Mouse (Mus musculus): ENCODE measurements around the gene Ccdc172. TPM values are rescaled to one million over a fixed set of nuclear protein-coding genes. Genes with fewer than 3 reads are reported as not detected.

The Ccdc172 gene
- total RNA-seq (2014; fragmentation: Nextera tagmentation) (not detected in 2 replicates), total RNA-seq (2017) (not detected in 2 replicates), polyA plus RNA-seq (2012) (not detected in 2 replicates)

GRCm38 (mm10) chr19:58511818-58512217 lies at the start of gene Ccdc172:
Gene Ccdc172, plus strand, starts transcription at chr19:58511993.
- no peaks in the 10 kb centered on the region for H3K4me1 ChIP-seq (ENCODE audit: insufficient read depth, low read depth, low read length)
- ATAC-seq (ENCODE audit: extremely low read depth, insufficient number of reproducible peaks, low FRiP score, poor library complexity, severe bottlenecking) (no peak), DNase-seq (ENCODE audit: low spot score) (no peak)
- peaks cover 11% of the 10 kb centered on the region for H3K9me3 ChIP-seq (replicated peaks)
- H3K36me3 ChIP-seq (replicated peaks): no peaks in the 10 kb centered on the region
- TF ChIP-seq TAL1 (conservative IDR thresholded peaks at IDR 0.05; ENCODE audit: low read depth, low read length): no peak
- TF ChIP-seq GATA1 (IDR thresholded peaks at IDR 0.05; ENCODE audit: borderline replicate concordance, low read length): no peak
- TF ChIP-seq POLR2AphosphoS5 (IDR thresholded peaks at IDR 0.05; ENCODE audit: insufficient replicate concordance, low read depth, low read length): no peak
- no peak for TF ChIP-seq GATA2 (IDR thresholded peaks at IDR 0.05; ENCODE audit: borderline replicate concordance, low read depth, low read length)
- TF ChIP-seq CTCF (IDR thresholded peaks at IDR 0.05; ENCODE audit: low read depth, low read length): no peak
- no peak within 1 kb of the TSS for H3K4me3 ChIP-seq (ENCODE audit: low read depth, low read length)
- H3K27me3 ChIP-seq (ENCODE audit: insufficient read depth, low read length): no peaks in the 10 kb centered on the region

GRCm38 (mm10) chr19:58463755-58464154 lies 48.0 kb upstream of the Ccdc172 start:
- Histone ChIP-seq H3K9me3 (replicated peaks) (peaks cover 16% of the 10 kb centered on the region), H3K4me3 (ENCODE audit: low read depth, low read length) (no peak overlapping the region), H3K27me3 (ENCODE audit: insufficient read depth, low read length) (no peaks in the 10 kb centered on the region), H3K4me1 (ENCODE audit: insufficient read depth, low read depth, low read length) (no peaks in the 10 kb centered on the region), H3K36me3 (replicated peaks) (no peaks in the 10 kb centered on the region)
- ATAC-seq (ENCODE audit: extremely low read depth, insufficient number of reproducible peaks, low FRiP score, poor library complexity, severe bottlenecking): no peak
- no peak for DNase-seq (ENCODE audit: low spot score)
- no peak for TF ChIP-seq GATA2 (IDR thresholded peaks at IDR 0.05; ENCODE audit: borderline replicate concordance, low read depth, low read length)
- TF ChIP-seq TAL1 (conservative IDR thresholded peaks at IDR 0.05; ENCODE audit: low read depth, low read length): no peak
- no peak for TF ChIP-seq GATA1 (IDR thresholded peaks at IDR 0.05; ENCODE audit: borderline replicate concordance, low read length)
- no peak for TF ChIP-seq CTCF (IDR thresholded peaks at IDR 0.05; ENCODE audit: low read depth, low read length)
- TF ChIP-seq POLR2AphosphoS5 (IDR thresholded peaks at IDR 0.05; ENCODE audit: insufficient replicate concordance, low read depth, low read length): no peak

- Histone ChIP-seq H3K27me3 (ENCODE audit: insufficient read depth, low read length) (no peaks in the 10 kb centered on the region), H3K9me3 (replicated peaks) (peaks cover 10% of the 10 kb centered on the region), H3K4me1 (ENCODE audit: insufficient read depth, low read depth, low read length) (no peaks in the 10 kb centered on the region), H3K36me3 (replicated peaks) (no peaks in the 10 kb centered on the region), H3K4me3 (ENCODE audit: low read depth, low read length) (no peak overlapping the region)
- DNase-seq (ENCODE audit: low spot score) (no peak), ATAC-seq (ENCODE audit: extremely low read depth, insufficient number of reproducible peaks, low FRiP score, poor library complexity, severe bottlenecking) (no peak)
- no peak for TF ChIP-seq GATA2 (IDR thresholded peaks at IDR 0.05; ENCODE audit: borderline replicate concordance, low read depth, low read length)
- TF ChIP-seq GATA1 (IDR thresholded peaks at IDR 0.05; ENCODE audit: borderline replicate concordance, low read length): no peak
- no peak for TF ChIP-seq POLR2AphosphoS5 (IDR thresholded peaks at IDR 0.05; ENCODE audit: insufficient replicate concordance, low read depth, low read length)
- no peak for TF ChIP-seq TAL1 (conservative IDR thresholded peaks at IDR 0.05; ENCODE audit: low read depth, low read length)
- no peak for TF ChIP-seq CTCF (IDR thresholded peaks at IDR 0.05; ENCODE audit: low read depth, low read length)
Measured at GRCm38 (mm10) chr19:58468331-58468730, 43.5 kb upstream of the Ccdc172 start.

- no peaks in the 10 kb centered on the region for H3K36me3 ChIP-seq (replicated peaks)
- no peaks in the 10 kb centered on the region for H3K27me3 ChIP-seq (ENCODE audit: insufficient read depth, low read length)
- ATAC-seq (ENCODE audit: extremely low read depth, insufficient number of reproducible peaks, low FRiP score, poor library complexity, severe bottlenecking) (no peak), DNase-seq (ENCODE audit: low spot score) (no peak)
- H3K4me3 ChIP-seq (ENCODE audit: low read depth, low read length): no peak overlapping the region
- peaks cover 10% of the 10 kb centered on the region for H3K9me3 ChIP-seq (replicated peaks)
- TF ChIP-seq CTCF (IDR thresholded peaks at IDR 0.05; ENCODE audit: low read depth, low read length) (no peak), GATA1 (IDR thresholded peaks at IDR 0.05; ENCODE audit: borderline replicate concordance, low read length) (no peak), POLR2AphosphoS5 (IDR thresholded peaks at IDR 0.05; ENCODE audit: insufficient replicate concordance, low read depth, low read length) (no peak), GATA2 (IDR thresholded peaks at IDR 0.05; ENCODE audit: borderline replicate concordance, low read depth, low read length) (no peak)
- no peaks in the 10 kb centered on the region for H3K4me1 ChIP-seq (ENCODE audit: insufficient read depth, low read depth, low read length)
Measured at GRCm38 (mm10) chr19:58469421-58469820, 42.4 kb upstream of the Ccdc172 start.

- no peaks in the 10 kb centered on the region for H3K4me1 ChIP-seq (ENCODE audit: insufficient read depth, low read depth, low read length)
- ATAC-seq (ENCODE audit: extremely low read depth, insufficient number of reproducible peaks, low FRiP score, poor library complexity, severe bottlenecking): no peak
- no peaks in the 10 kb centered on the region for H3K27me3 ChIP-seq (ENCODE audit: insufficient read depth, low read length)
- H3K36me3 ChIP-seq (replicated peaks): no peaks in the 10 kb centered on the region
- TF ChIP-seq POLR2AphosphoS5 (IDR thresholded peaks at IDR 0.05; ENCODE audit: insufficient replicate concordance, low read depth, low read length) (no peak), GATA1 (IDR thresholded peaks at IDR 0.05; ENCODE audit: borderline replicate concordance, low read length) (no peak), TAL1 (conservative IDR thresholded peaks at IDR 0.05; ENCODE audit: low read depth, low read length) (no peak), GATA2 (IDR thresholded peaks at IDR 0.05; ENCODE audit: borderline replicate concordance, low read depth, low read length) (no peak), CTCF (IDR thresholded peaks at IDR 0.05; ENCODE audit: low read depth, low read length) (no peak)
- peaks cover 9% of the 10 kb centered on the region for H3K9me3 ChIP-seq (replicated peaks)
- H3K4me3 ChIP-seq (ENCODE audit: low read depth, low read length): no peak overlapping the region
- no peak for DNase-seq (ENCODE audit: low spot score)
Measured at GRCm38 (mm10) chr19:58474251-58474650, 37.5 kb upstream of the Ccdc172 start.

GRCm38 (mm10) chr19:58482373-58482977 lies 29.3 kb upstream of the Ccdc172 start:
- Histone ChIP-seq H3K4me3 (ENCODE audit: low read depth, low read length) (no peak overlapping the region), H3K4me1 (ENCODE audit: insufficient read depth, low read depth, low read length) (no peaks in the 10 kb centered on the region), H3K27me3 (ENCODE audit: insufficient read depth, low read length) (no peaks in the 10 kb centered on the region), H3K9me3 (replicated peaks) (peaks cover 5% of the 10 kb centered on the region; the same call in 1 of the 2 replicates), H3K36me3 (replicated peaks) (no peaks in the 10 kb centered on the region)
- ATAC-seq (ENCODE audit: extremely low read depth, insufficient number of reproducible peaks, low FRiP score, poor library complexity, severe bottlenecking): no peak
- TF ChIP-seq GATA2 (IDR thresholded peaks at IDR 0.05; ENCODE audit: borderline replicate concordance, low read depth, low read length) (no peak), GATA1 (IDR thresholded peaks at IDR 0.05; ENCODE audit: borderline replicate concordance, low read length) (no peak)
- no peak for DNase-seq (ENCODE audit: low spot score)
